Mouse (Mus musculus) liver, embryonic 14.5 days (tissue): ENCODE results near the gene Gm10309. TPM values are rescaled to one million over a fixed set of nuclear protein-coding genes. Genes with fewer than 3 reads are reported as not detected.

ENCODE experiments used
- ATAC-seq: fragments of 200-750 bp; cut with Nextera tagmentation; 2 replicates; pipeline ENCODE4 v1.8.0; 2017; ENCODE audit warnings: moderate number of reproducible peaks, mild to moderate bottlenecking, moderate library complexity; ENCODE audit not compliant: insufficient read depth
- DNase-seq, 3 experiments: peaks; one replicate each; pipeline ENCODE4 v3.0.0-alpha.2; 2012 to 2013; ENCODE audit warnings: low read depth in 3 of 3, low spot score in 3 of 3
- H3K27ac ChIP-seq: fragments of 300-500 bp; sonication (generic); 2 replicates; pipeline ENCODE4 v1.5.1; 2014; ENCODE audit warnings: moderate library complexity, mild to moderate bottlenecking, control low read depth, inconsistent platforms
- H3K27me3 ChIP-seq: fragments of 300-500 bp; sonication (generic); 2 replicates; pipeline ENCODE4 v1.6.1; 2014; ENCODE audit warnings: mild to moderate bottlenecking, low read length, moderate library complexity; ENCODE audit not compliant: control insufficient read depth, insufficient read depth
- H3K36me3 ChIP-seq: fragments of 300-500 bp; sonication (generic); replicated peaks from 2 replicates; pipeline ENCODE4 v1.6.1; 2014; ENCODE audit warnings: low read depth; ENCODE audit not compliant: control insufficient read depth, insufficient read depth
- H3K4me1 ChIP-seq, 2 experiments: fragments of 200-500 bp in 1 of 2; fragments of 300-500 bp in 1 of 2; sonication (generic) in 1 of 2; replicated peaks; 2 replicates each; pipeline ENCODE4 v1.6.1; 2012 to 2014; ENCODE audit warnings: antibody characterized with exemption in 1 of 2, inconsistent platforms in 1 of 2, low read length in 1 of 2; ENCODE audit not compliant: control insufficient read depth in 2 of 2, insufficient read depth in 2 of 2
- H3K4me2 ChIP-seq: fragments of 300-500 bp; sonication (generic); 2 replicates; pipeline ENCODE4 v1.6.1; 2014; ENCODE audit warnings: low read depth, mild to moderate bottlenecking, control low read depth, moderate library complexity
- H3K4me3 ChIP-seq, 2 experiments: fragments of 200-500 bp in 1 of 2; fragments of 300-500 bp in 1 of 2; sonication (generic) in 1 of 2; 2 replicates each; pipeline ENCODE4 v1.5.1; 2012 to 2014; ENCODE audit warnings: low read depth in 2 of 2, low read length in 2 of 2, mild to moderate bottlenecking in 2 of 2, control low read depth in 1 of 2, inconsistent platforms in 1 of 2, moderate library complexity in 1 of 2; ENCODE audit not compliant: insufficient read depth in 1 of 2
- H3K9ac ChIP-seq: fragments of 300-500 bp; sonication (generic); replicated peaks from 2 replicates; pipeline ENCODE4 v1.6.1; 2014; ENCODE audit warnings: mild to moderate bottlenecking, control low read depth, moderate library complexity
- H3K9me3 ChIP-seq: fragments of 300-500 bp; sonication (generic); 2 replicates; pipeline ENCODE4 v1.6.1; 2016; ENCODE audit warnings: low read length, mixed read lengths; ENCODE audit not compliant: control insufficient read depth
- CTCF ChIP-seq: IDR thresholded peaks from 2 replicates; pipeline ENCODE4 v1.5.1; 2016; ENCODE audit warnings: antibody characterized with exemption, low read depth, control low read depth
- EP300 ChIP-seq: IDR thresholded peaks from 2 replicates; pipeline ENCODE4 v1.6.1; 2016; ENCODE audit warnings: antibody characterized with exemption, low read depth
- WGBS: fragments of 180-500 bp; shearing (Covaris S2); extraction: QIAGEN DNeasy Blood & Tissue Kit; methylation state at CpG from one replicate; pipeline ENCODE4 v1.1.7; 2014; ENCODE audit not compliant: insufficient replicate concordance; 5-methylcytosine and 5-hydroxymethylcytosine counted together
- polyA plus RNA-seq, 2 experiments: library from polyadenylated mRNA; depleted of rRNA in 1 of 2; stranded (reverse) in 1 of 2; unstranded in 1 of 2; fragments of >200 nt; fragmentation: Nextera tagmentation in 1 of 2; extraction: Ambion mirVana in 1 of 2; gene quantifications; 2 replicates each; pipeline versions ENCODE4 v1.2.1 to v1.2.3; 2012 to 2014

Gene Gm10309
- not detected in 2 replicates for polyA plus RNA-seq (2012; rRNA removed)
- 0.06 TPM in 1 of 2 replicates, not detected in the other for polyA plus RNA-seq (2014; fragmentation: Nextera tagmentation; extraction: Ambion mirVana)

GRCm38 (mm10) chr17:86505183-86505631 is at the start of gene Gm10309:
Gene Gm10309 (minus strand): TSS chr17:86505232.
- Histone ChIP-seq H3K36me3 (no peaks in the 10 kb centered on the region), H3K27ac (no peak within 1 kb of the TSS), H3K9me3 (no peaks in the 10 kb centered on the region), H3K9ac (no peak within 1 kb of the TSS), H3K4me3 (no peak within 1 kb of the TSS), H3K4me1 (no peaks in the 10 kb centered on the region), H3K27me3 (no peaks in the 10 kb centered on the region), H3K4me2 (no peak within 1 kb of the TSS)
- 83% methylated on average over 8 of the region's 8 CpGs for WGBS
- no peak for DNase-seq
- TF ChIP-seq CTCF, result no peak
- TF ChIP-seq EP300, result no peak
- no peak for ATAC-seq

DNA sequence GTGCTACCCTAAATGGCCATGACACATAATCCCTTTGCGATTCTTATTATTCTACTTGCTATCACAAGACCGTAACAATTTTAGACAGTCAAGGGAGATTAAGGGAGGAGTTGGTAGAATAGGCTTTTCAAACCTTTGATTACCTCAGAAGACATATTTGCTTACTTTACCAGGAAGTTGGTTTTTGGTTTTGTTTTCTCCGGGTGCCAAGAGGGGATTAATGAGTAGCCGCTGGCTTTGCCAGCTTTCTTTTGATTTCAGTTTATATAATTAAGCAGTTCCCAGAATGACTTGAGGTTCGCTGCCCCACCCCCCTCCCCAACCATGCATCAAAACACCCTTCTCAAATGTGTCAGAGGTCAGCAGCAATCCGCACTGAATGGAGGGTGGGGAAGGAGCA is 47.0 kb upstream of the Gm10309 start:
- H3K4me3 ChIP-seq, result no peak overlapping the region
- H3K9me3 ChIP-seq, result no peaks in the 10 kb centered on the region
- no peak for TF ChIP-seq CTCF
- no peak for TF ChIP-seq EP300
- no peaks in the 10 kb centered on the region for H3K27me3 ChIP-seq
- H3K4me1 ChIP-seq, result no peaks in the 10 kb centered on the region
- H3K9ac ChIP-seq, result no peak overlapping the region
- H3K36me3 ChIP-seq, result no peaks in the 10 kb centered on the region
- no peak overlapping the region for H3K4me2 ChIP-seq
- WGBS, result 78% methylated on average over 6 of the region's 6 CpGs
- ATAC-seq (no peak), DNase-seq (no peak)
- no peak overlapping the region for H3K27ac ChIP-seq

- WGBS, result 73% methylated on average over 10 of the region's 10 CpGs
- no peak overlapping the region for H3K27ac ChIP-seq
- no peak overlapping the region for H3K9ac ChIP-seq
- H3K27me3 ChIP-seq, result no peaks in the 10 kb centered on the region
- DNase-seq, result no peak
- no peaks in the 10 kb centered on the region for H3K4me1 ChIP-seq
- H3K4me2 ChIP-seq, result no peak overlapping the region
- TF ChIP-seq EP300 (no peak), CTCF (no peak)
- ATAC-seq, result no peak
- H3K36me3 ChIP-seq, result no peaks in the 10 kb centered on the region
- H3K4me3 ChIP-seq, result no peak overlapping the region
- H3K9me3 ChIP-seq, result no peaks in the 10 kb centered on the region
Measured at GRCm38 (mm10) chr17:86551561-86551960, 46.5 kb upstream of the Gm10309 start.

- Histone ChIP-seq H3K27me3 (no peaks in the 10 kb centered on the region), H3K4me2 (no peak overlapping the region), H3K27ac (no peak overlapping the region), H3K9me3 (no peaks in the 10 kb centered on the region), H3K4me1 (no peaks in the 10 kb centered on the region), H3K4me3 (no peak overlapping the region), H3K36me3 (no peaks in the 10 kb centered on the region), H3K9ac (no peak overlapping the region)
- TF ChIP-seq EP300 (no peak), CTCF (no peak)
- no peak for DNase-seq
- 57% methylated on average over 10 of the region's 10 CpGs for whole genome bisulfite sequencing
- no peak for ATAC-seq
Measured at GRCm38 (mm10) chr17:86549128-86549527, 44.1 kb upstream of the Gm10309 start.

DNA sequence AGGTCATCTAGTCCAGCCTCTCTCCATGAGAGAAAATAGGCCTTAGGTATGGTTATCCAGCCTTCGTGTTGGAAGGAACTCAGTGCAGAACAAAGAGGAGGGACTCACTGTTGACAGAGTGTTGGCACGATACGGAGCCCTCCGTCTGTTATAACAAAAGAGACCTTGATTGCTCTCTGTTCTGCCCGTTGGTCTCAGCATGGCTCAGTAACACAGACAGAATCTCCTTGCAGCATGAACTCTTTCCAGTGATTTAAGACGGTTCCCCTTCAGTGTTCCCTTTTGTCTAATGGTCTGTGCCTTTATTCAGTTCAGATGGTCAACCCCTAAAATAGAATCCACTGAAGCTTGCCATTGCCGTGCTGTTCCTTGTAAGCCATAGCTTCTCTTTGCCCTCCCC is 41.5 kb upstream of the Gm10309 start:
- no peak for TF ChIP-seq EP300
- H3K4me2 ChIP-seq, result no peak overlapping the region
- no peaks in the 10 kb centered on the region for H3K4me1 ChIP-seq
- DNase-seq, result no peak
- no peaks in the 10 kb centered on the region for H3K36me3 ChIP-seq
- no peak overlapping the region for H3K27ac ChIP-seq
- no peak overlapping the region for H3K4me3 ChIP-seq
- H3K9ac ChIP-seq, result no peak overlapping the region
- WGBS, result 62% methylated on average over 7 of the region's 7 CpGs
- no peaks in the 10 kb centered on the region for H3K27me3 ChIP-seq
- no peaks in the 10 kb centered on the region for H3K9me3 ChIP-seq
- no peak for ATAC-seq
